Mouse (Mus musculus) CH12.LX (cell line): ENCODE measurements at regions not wholly inside any gene's neighbourhood (a gene's known extent, or its start where the extent isn't known, plus 50 kb on each side); places are given as distances from the start of the nearest gene placed in this dataset.
A peak's percentile ranks its signal among the peaks of the same experiment; 100 is the strongest.

Source experiments
- DNase-seq: peaks from one replicate; pipeline ENCODE4 v3.0.0-alpha.2; 2013; ENCODE audit errors: extremely low read depth
- H3K27ac ChIP-seq: 2 replicates; pipeline ENCODE4 v1.5.1; 2012; ENCODE audit warnings: low read depth, mild to moderate bottlenecking, control low read depth, moderate library complexity; ENCODE audit not compliant: insufficient read depth
- H3K27me3 ChIP-seq: replicated peaks from 2 replicates; pipeline ENCODE3; 2012; ENCODE audit warnings: inconsistent platforms
- H3K36me3 ChIP-seq, 2 experiments: replicated peaks in 1 of 2; 2 replicates each; pipeline versions ENCODE3 to v1.6.1; 2012; ENCODE audit warnings: inconsistent platforms in 1 of 2, low read length in 1 of 2, mild to moderate bottlenecking in 1 of 2, mixed read lengths in 1 of 2, moderate library complexity in 1 of 2; ENCODE audit not compliant: control insufficient read depth in 1 of 2, insufficient read depth in 1 of 2
- H3K4me1 ChIP-seq, 2 experiments: 2 replicates each; pipeline ENCODE4 v1.6.1; 2012; ENCODE audit warnings: inconsistent platforms in 1 of 2, moderate library complexity in 1 of 2; ENCODE audit not compliant: insufficient read depth in 2 of 2, control insufficient read depth in 1 of 2
- H3K4me2 ChIP-seq: 2 replicates; pipeline ENCODE4 v1.6.1; 2012; ENCODE audit warnings: low read depth, mild to moderate bottlenecking, control low read depth; ENCODE audit not compliant: poor library complexity, insufficient read depth, severe bottlenecking
- H3K4me3 ChIP-seq, 3 experiments: fragments of 150-350 bp in 1 of 3; sonication (generic) in 1 of 3; replicated peaks in 1 of 3; 2 replicates each; pipeline versions ENCODE3 to v1.5.1; 2011 to 2012; ENCODE audit warnings: low read depth in 2 of 3, low read length in 2 of 3, mild to moderate bottlenecking in 2 of 3, moderate library complexity in 2 of 3, control low read depth in 1 of 3, improper control_type of control experiment in 1 of 3, inconsistent platforms in 1 of 3, mixed read lengths in 1 of 3; ENCODE audit not compliant: poor library complexity in 1 of 3
- H3K79me2 ChIP-seq: replicated peaks from 2 replicates; pipeline ENCODE4 v1.6.1; 2012; ENCODE audit warnings: mild to moderate bottlenecking, moderate library complexity; ENCODE audit not compliant: control insufficient read depth, poor library complexity, insufficient read depth, severe bottlenecking; ENCODE audit errors: extremely low read depth
- H3K9ac ChIP-seq: 2 replicates; pipeline ENCODE4 v1.6.1; 2012; ENCODE audit warnings: low read depth, mild to moderate bottlenecking, control low read depth, moderate library complexity; ENCODE audit not compliant: insufficient read depth
- H3K9me3 ChIP-seq: replicated peaks from 2 replicates; pipeline ENCODE3; 2012; ENCODE audit warnings: low read length, inconsistent platforms, mixed read lengths
- BHLHE40 ChIP-seq: IDR thresholded peaks from 2 replicates; pipeline ENCODE4 v1.6.1; 2011; ENCODE audit warnings: mild to moderate bottlenecking, low read depth, low read length, improper control_type of control experiment
- EP300 ChIP-seq: IDR thresholded peaks from 2 replicates; pipeline ENCODE4 v1.6.1; 2011; ENCODE audit warnings: low read length, improper control_type of control experiment
- ETS1 ChIP-seq: conservative IDR thresholded peaks from 2 replicates; pipeline ENCODE4 v1.6.1; 2012; ENCODE audit warnings: low read depth, mild to moderate bottlenecking, inconsistent platforms, low read length, improper control_type of control experiment, moderate library complexity
- HCFC1 ChIP-seq: IDR thresholded peaks from 2 replicates; pipeline ENCODE4 v1.6.1; 2012; ENCODE audit warnings: low read depth, mild to moderate bottlenecking, inconsistent platforms, low read length, improper control_type of control experiment
- IRF4 ChIP-seq: IDR thresholded peaks from 2 replicates; pipeline ENCODE4 v1.6.1; 2014; ENCODE audit warnings: low read depth, mild to moderate bottlenecking, inconsistent platforms, low read length, improper control_type of control experiment
- JUN ChIP-seq: IDR thresholded peaks from 2 replicates; pipeline ENCODE4 v1.6.1; 2011; ENCODE audit warnings: low read depth, mild to moderate bottlenecking, low read length, improper control_type of control experiment, moderate library complexity; ENCODE audit not compliant: insufficient read depth
- KAT2A ChIP-seq: IDR thresholded peaks from 2 replicates; pipeline ENCODE4 v1.6.1; 2012; ENCODE audit warnings: low read length, improper control_type of control experiment, inconsistent platforms; ENCODE audit not compliant: insufficient replicate concordance
- MAZ ChIP-seq: IDR thresholded peaks from 2 replicates; pipeline ENCODE4 v1.6.1; 2012; ENCODE audit warnings: low read depth, mild to moderate bottlenecking, inconsistent platforms, low read length, improper control_type of control experiment, moderate library complexity
- MEF2A ChIP-seq: IDR thresholded peaks from 2 replicates; pipeline ENCODE4 v1.6.1; 2014; ENCODE audit warnings: low read depth, mild to moderate bottlenecking, inconsistent platforms, low read length, improper control_type of control experiment, borderline replicate concordance
- MYC ChIP-seq: IDR thresholded peaks from 2 replicates; pipeline ENCODE4 v1.6.1; 2011; ENCODE audit warnings: low read depth, mild to moderate bottlenecking, improper control_type of control experiment, low read length
- NELFE ChIP-seq: IDR thresholded peaks from 2 replicates; pipeline ENCODE4 v1.6.1; 2011; ENCODE audit warnings: low read depth, low read length, improper control_type of control experiment
- NRF1 ChIP-seq: IDR thresholded peaks from 2 replicates; pipeline ENCODE4 v1.6.1; 2014; ENCODE audit warnings: low read depth, mild to moderate bottlenecking, inconsistent platforms, low read length, improper control_type of control experiment, moderate library complexity
- PAX5 ChIP-seq: IDR thresholded peaks from 2 replicates; pipeline ENCODE4 v1.6.1; 2012; ENCODE audit warnings: low read length, inconsistent platforms, mixed read lengths
- POLR2A ChIP-seq: IDR thresholded peaks from 2 replicates; pipeline ENCODE4 v1.6.1; 2011; ENCODE audit warnings: low read depth, mild to moderate bottlenecking, improper control_type of control experiment, low read length
- RAD21 ChIP-seq: IDR thresholded peaks from 2 replicates; pipeline ENCODE4 v1.6.1; 2011; ENCODE audit warnings: low read depth, mild to moderate bottlenecking, low read length, improper control_type of control experiment, moderate library complexity
- TBP ChIP-seq: conservative IDR thresholded peaks from 2 replicates; pipeline ENCODE4 v1.6.1; 2011; ENCODE audit warnings: low read depth, low read length, improper control_type of control experiment
- TCF12 ChIP-seq: IDR thresholded peaks from 2 replicates; pipeline ENCODE4 v1.6.1; 2014; ENCODE audit warnings: low read depth, mild to moderate bottlenecking, inconsistent platforms, low read length, improper control_type of control experiment
- ZC3H11A ChIP-seq: IDR thresholded peaks from 2 replicates; pipeline ENCODE4 v1.6.1; 2012; ENCODE audit warnings: low read depth, mild to moderate bottlenecking, inconsistent platforms, low read length, improper control_type of control experiment
- ZKSCAN1 ChIP-seq: IDR thresholded peaks from 2 replicates; pipeline ENCODE4 v1.6.1; 2012; ENCODE audit warnings: low read depth, inconsistent platforms, low read length, improper control_type of control experiment, borderline replicate concordance
- ZNF384 ChIP-seq: IDR thresholded peaks from 2 replicates; pipeline ENCODE4 v1.6.1; 2012; ENCODE audit warnings: low read depth, low read length, improper control_type of control experiment, inconsistent platforms
- dilution Hi-C: fragments of 300-500 bp; cut with MboI; formaldehyde crosslinking; loops from 2 replicates; pipeline ENCODE4 v1.14.3; 2020; ENCODE audit warnings: low sequenced_read_pairs; ENCODE audit not compliant: extremely low pct_unique_long_range_greater_than_20kb, extremely low pct_ligation_motif_present
- in situ Hi-C: fragments of 300-500 bp; cut with MboI; formaldehyde crosslinking; loops from 3 replicates; pipeline ENCODE4 v1.14.3; 2019; ENCODE audit warnings: low sequenced_read_pairs, low pct_ligation_motif_present, low pct_unique_long_range_greater_than_20kb, mixed read lengths

GRCm38 (mm10) chr3:43352829-43353228 is 1610.4 kb downstream of the D3Ertd751e start:
- Histone ChIP-seq H3K79me2 (no peaks in the 10 kb centered on the region), H3K4me1 (peaks cover 0 to 4% of the 10 kb centered on the region in 2 experiments; a peak in 1 of 4 replicates), H3K36me3 (no peaks in the 10 kb centered on the region), H3K4me2 (no peak overlapping the region), H3K9ac (no peak overlapping the region), H3K27me3 (no peaks in the 10 kb centered on the region), H3K4me3 (no peak overlapping the region), H3K27ac (no peak overlapping the region), H3K9me3 (no peaks in the 10 kb centered on the region)
- in situ Hi-C loops (no loop called here), dilution Hi-C loops (no loop called here)
- DNase-seq, result no peak
- TF ChIP-seq NELFE, result no peak
- TF ChIP-seq RAD21, result no peak
- no peak for TF ChIP-seq EP300
- no peak for TF ChIP-seq ZKSCAN1
- TF ChIP-seq NRF1, result no peak
- TF ChIP-seq ETS1, result no peak
- no peak for TF ChIP-seq MYC
- TF ChIP-seq ZNF384, result no peak
- no peak for TF ChIP-seq JUN
- no peak for TF ChIP-seq POLR2A
- no peak for TF ChIP-seq BHLHE40
- TF ChIP-seq HCFC1, result no peak
- no peak for TF ChIP-seq TBP
- TF ChIP-seq MAZ, result no peak
- TF ChIP-seq MEF2A, result no peak
- no peak for TF ChIP-seq TCF12

GRCm38 (mm10) chr3:43358511-43358910 is 1616.1 kb downstream of the D3Ertd751e start:
- no peak overlapping the region for H3K27ac ChIP-seq
- dilution Hi-C loops, result no loop called here
- H3K4me3 ChIP-seq, result no peak overlapping the region
- peaks cover 0 to 13% of the 10 kb centered on the region in 2 experiments; a peak in 2 of 4 replicates for H3K4me1 ChIP-seq
- no peaks in the 10 kb centered on the region for H3K9me3 ChIP-seq
- no peak overlapping the region for H3K9ac ChIP-seq
- H3K36me3 ChIP-seq, result no peaks in the 10 kb centered on the region
- in situ Hi-C loops, result no loop called here
- peak; percentile 45 for DNase-seq
- TF ChIP-seq MAZ (no peak), ZNF384 (peak; percentile 88)
- no peak overlapping the region for H3K4me2 ChIP-seq
- no peaks in the 10 kb centered on the region for H3K27me3 ChIP-seq
- no peaks in the 10 kb centered on the region for H3K79me2 ChIP-seq

- Histone ChIP-seq H3K4me1 (no peaks in the 10 kb centered on the region), H3K9me3 (no peaks in the 10 kb centered on the region), H3K27ac (no peak overlapping the region), H3K79me2 (no peaks in the 10 kb centered on the region), H3K4me3 (no peak overlapping the region), H3K27me3 (no peaks in the 10 kb centered on the region), H3K36me3 (no peaks in the 10 kb centered on the region), H3K4me2 (no peak overlapping the region), H3K9ac (no peak overlapping the region)
- dilution Hi-C loops, result no loop called here
- in situ Hi-C loops, result no loop called here
- no peak for DNase-seq
- TF ChIP-seq BHLHE40, result no peak
- no peak for TF ChIP-seq MAZ
- TF ChIP-seq PAX5, result no peak
- no peak for TF ChIP-seq IRF4
- no peak for TF ChIP-seq MYC
- TF ChIP-seq ZC3H11A, result no peak
- no peak for TF ChIP-seq KAT2A
Measured at GRCm38 (mm10) chr3:43399893-43400292, 1657.5 kb downstream of the D3Ertd751e start.
